Mouse (Mus musculus) effector memory CD4-positive, alpha-beta T cell, adult 5 months (primary cell): Measurements from ENCODE around the gene Mrpl36. TPM values are rescaled to one million over a fixed set of nuclear protein-coding genes. Genes with fewer than 3 reads are reported as not detected.

Experiments used
- polyA plus RNA-seq: library from polyadenylated mRNA; unstranded; fragments of 100-300 nt; shearing (Covaris generic); gene quantifications from one replicate; pipeline ENCODE4 v1.2.1, GENCODE M21; 2017

Gene Mrpl36
- polyA plus RNA-seq: 34.5 TPM

DNA sequence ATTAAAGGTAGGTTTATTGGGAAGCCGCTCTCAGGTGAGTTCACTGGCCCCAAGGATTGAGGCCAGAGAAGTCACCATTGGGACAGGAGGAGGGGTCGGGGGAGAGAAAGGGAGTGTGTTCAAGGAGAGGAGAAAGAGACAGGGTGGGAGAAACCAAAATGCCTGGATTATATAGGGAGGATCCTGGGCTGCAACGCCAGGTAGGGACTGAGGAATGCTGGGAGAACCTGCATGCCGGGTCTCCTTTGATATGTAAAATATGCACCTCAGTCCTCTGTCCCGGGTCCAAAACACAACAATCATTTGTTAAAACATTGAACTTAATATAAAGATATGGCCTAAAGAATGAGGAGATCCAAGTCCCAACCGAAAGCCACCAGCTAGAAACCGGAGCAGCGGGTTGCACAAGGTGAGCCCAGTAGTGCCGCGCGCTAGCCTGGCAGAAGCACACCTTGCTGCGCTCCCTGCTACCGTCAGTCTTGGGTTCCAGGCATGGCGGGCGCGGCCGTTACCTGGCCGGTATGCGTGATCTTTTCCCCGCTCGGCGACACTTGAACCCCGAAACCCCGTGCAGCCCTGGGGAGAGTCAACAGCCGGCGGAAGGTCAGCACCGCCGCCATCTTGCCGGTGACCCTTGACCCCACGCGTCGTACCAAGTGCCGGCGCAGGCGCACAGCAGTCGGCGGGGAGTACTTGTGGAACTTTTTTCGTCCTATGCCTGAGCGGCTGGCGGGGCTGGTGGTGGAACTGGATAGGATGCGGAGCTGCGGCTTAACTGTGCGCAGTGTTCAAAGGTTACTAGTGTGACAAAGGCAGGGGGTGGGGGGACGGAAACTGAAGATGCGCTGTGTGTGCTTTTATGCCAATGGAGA is at the start of gene Mrpl36, which contains the start of gene Ndufs6:
Gene Mrpl36 (plus strand): TSS at position 687 of the 872 bp plus-strand sequence.
Gene Ndufs6 (minus strand): TSS at position 716 of the 872 bp plus-strand sequence.

Other genes with a start within 250 kb of the Mrpl36 start
- gene Irx4, start 68.0 kb upstream of the Mrpl36 start, polyA plus RNA-seq: not detected
- 86.0 TPM for gene Ndufs6, start within 50 bp of the Mrpl36 start, polyA plus RNA-seq
- 30.9 TPM for gene Lpcat1, start 138.7 kb downstream of the Mrpl36 start, polyA plus RNA-seq
- not detected for gene Slc6a3, start 208.2 kb downstream of the Mrpl36 start, polyA plus RNA-seq